Mouse (Mus musculus) limb, embryonic 14.5 days (tissue): ENCODE measurements around the gene Olfr1198. TPM values are rescaled to one million over a fixed set of nuclear protein-coding genes. Genes with fewer than 3 reads are reported as not detected.

Source experiments
- ATAC-seq: fragments of 200-750 bp; cut with Nextera tagmentation; 2 replicates; pipeline ENCODE4 v1.8.0; 2017; ENCODE audit warnings: low read depth, moderate number of reproducible peaks, moderate TSS enrichment; ENCODE audit not compliant: low FRiP score
- DNase-seq: peaks from one replicate; pipeline ENCODE4 v3.0.0-alpha.2; 2015; ENCODE audit warnings: low spot score
- H3K27ac ChIP-seq: fragments of 300-500 bp; sonication (generic); replicated peaks from 2 replicates; pipeline ENCODE4 v1.5.1; 2014; ENCODE audit warnings: low read depth, mild to moderate bottlenecking, low read length, moderate library complexity, mixed read lengths
- H3K27me3 ChIP-seq: fragments of 300-500 bp; sonication (generic); 2 replicates; pipeline ENCODE4 v1.6.1; 2014; ENCODE audit warnings: low read length, mixed read lengths; ENCODE audit not compliant: control insufficient read depth, insufficient read depth
- H3K36me3 ChIP-seq: fragments of 300-500 bp; sonication (generic); 2 replicates; pipeline ENCODE4 v1.6.1; 2014; ENCODE audit warnings: mild to moderate bottlenecking, low read length, moderate library complexity, mixed read lengths; ENCODE audit not compliant: control insufficient read depth, insufficient read depth
- H3K4me1 ChIP-seq: fragments of 300-500 bp; sonication (generic); 2 replicates; pipeline ENCODE4 v1.6.1; 2014; ENCODE audit warnings: antibody characterized with exemption, low read length, mixed read lengths; ENCODE audit not compliant: control insufficient read depth, insufficient read depth
- H3K4me2 ChIP-seq: fragments of 300-500 bp; sonication (generic); replicated peaks from 2 replicates; pipeline ENCODE4 v1.6.1; 2014; ENCODE audit warnings: low read depth, mild to moderate bottlenecking, low read length, moderate library complexity; ENCODE audit not compliant: severe bottlenecking
- H3K4me3 ChIP-seq: fragments of 300-500 bp; sonication (generic); replicated peaks from 2 replicates; pipeline ENCODE4 v1.5.1; 2014; ENCODE audit warnings: low read length
- H3K9ac ChIP-seq: fragments of 300-500 bp; sonication (generic); 2 replicates; pipeline ENCODE4 v1.6.1; 2014; ENCODE audit warnings: mild to moderate bottlenecking, low read depth, low read length, moderate library complexity; ENCODE audit not compliant: severe bottlenecking
- H3K9me3 ChIP-seq: fragments of 300-500 bp; sonication (generic); 2 replicates; pipeline ENCODE4 v1.6.1; 2016; ENCODE audit warnings: low read length; ENCODE audit not compliant: control insufficient read depth
- POLR2A ChIP-seq: fragments of 200-500 bp; IDR thresholded peaks from 2 replicates; pipeline ENCODE4 v1.8.0; 2012; ENCODE audit warnings: inconsistent platforms, mild to moderate bottlenecking, moderate library complexity, borderline replicate concordance; ENCODE audit not compliant: insufficient read depth, insufficient read length; ENCODE audit errors: extremely low read depth
- WGBS: fragments of 180-500 bp; shearing (Covaris S2); extraction: QIAGEN DNeasy Blood & Tissue Kit; methylation state at CpG from one replicate; pipeline ENCODE4 v1.1.7; 2014; 5-methylcytosine and 5-hydroxymethylcytosine counted together
- polyA plus RNA-seq, 2 experiments: library from polyadenylated mRNA; depleted of rRNA in 1 of 2; stranded (reverse) in 1 of 2; unstranded in 1 of 2; fragments of >200 nt; fragmentation: Nextera tagmentation in 1 of 2; extraction: Ambion mirVana in 1 of 2; gene quantifications; 2 replicates each; pipeline versions ENCODE4 v1.2.1 to v1.2.3; 2012 to 2014

The Olfr1198 gene
- polyA plus RNA-seq (2012; rRNA removed) (not detected in 2 replicates), polyA plus RNA-seq (2014; fragmentation: Nextera tagmentation; extraction: Ambion mirVana) (not detected in 2 replicates)

DNA sequence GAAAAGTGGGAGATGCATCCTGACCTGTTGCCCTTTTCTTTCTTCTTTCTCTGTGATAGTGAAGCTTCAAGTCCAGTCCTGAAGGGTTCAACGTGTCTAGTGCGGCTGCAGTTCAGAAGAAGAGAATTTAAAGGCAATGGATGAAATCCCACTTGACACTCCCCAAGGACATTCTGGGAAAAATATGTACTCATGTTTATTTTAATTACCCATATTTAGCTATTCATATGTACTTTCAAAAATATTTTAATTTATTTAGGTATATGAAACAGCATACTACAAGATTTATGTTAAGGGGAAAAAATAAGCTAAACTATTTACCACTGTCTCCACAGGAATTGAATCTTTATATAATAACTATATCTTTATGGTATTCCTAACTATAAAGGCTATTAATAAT lies at the start of gene Olfr1198:
Gene Olfr1198 (minus strand): TSS at position 101 of the 400 bp plus-strand sequence.
- no peak for TF ChIP-seq POLR2A
- Histone ChIP-seq H3K9ac (no peak within 1 kb of the TSS), H3K36me3 (no peaks in the 10 kb centered on the region), H3K4me2 (no peak within 1 kb of the TSS), H3K4me3 (no peak within 1 kb of the TSS), H3K27me3 (no peaks in the 10 kb centered on the region), H3K27ac (no peak within 1 kb of the TSS), H3K4me1 (no peaks in the 10 kb centered on the region), H3K9me3 (no peaks in the 10 kb centered on the region)
- DNase-seq, result no peak
- 93% methylated on average over 2 of the region's 2 CpGs for WGBS
- ATAC-seq, result no peak

DNA sequence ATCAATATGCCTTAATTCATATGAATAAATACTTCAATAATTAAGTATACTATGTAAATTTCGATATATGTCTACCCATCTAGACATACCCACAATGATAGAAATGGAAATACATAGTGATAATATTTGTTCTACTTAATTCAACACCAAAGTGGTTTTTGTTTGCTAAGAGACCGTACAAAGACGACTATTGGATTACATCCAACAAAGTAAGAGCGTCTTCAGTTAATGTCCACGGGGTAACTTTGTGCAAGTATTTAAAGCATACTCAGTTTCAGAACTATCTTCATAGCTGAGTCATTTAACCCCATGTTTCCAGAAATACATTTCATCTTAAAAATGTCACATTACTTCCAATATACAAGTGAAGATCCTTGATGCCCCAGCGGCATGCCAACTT lies 41.6 kb upstream of the Olfr1198 start, which contains the start of gene Olfr1201:
Gene Olfr1201 (plus strand): TSS at position 301 of the 400 bp plus-strand sequence.
- H3K4me2 ChIP-seq, result no peak within 1 kb of the TSS
- no peaks in the 10 kb centered on the region for H3K27me3 ChIP-seq
- H3K36me3 ChIP-seq, result no peaks in the 10 kb centered on the region
- H3K4me3 ChIP-seq, result no peak within 1 kb of the TSS
- TF ChIP-seq POLR2A, result no peak
- H3K4me1 ChIP-seq, result no peaks in the 10 kb centered on the region
- H3K9me3 ChIP-seq, result no peaks in the 10 kb centered on the region
- DNase-seq (no peak), ATAC-seq (no peak)
- H3K27ac ChIP-seq, result no peak within 1 kb of the TSS
- 88% methylated on average over 6 of the region's 6 CpGs for WGBS
- no peak within 1 kb of the TSS for H3K9ac ChIP-seq

DNA sequence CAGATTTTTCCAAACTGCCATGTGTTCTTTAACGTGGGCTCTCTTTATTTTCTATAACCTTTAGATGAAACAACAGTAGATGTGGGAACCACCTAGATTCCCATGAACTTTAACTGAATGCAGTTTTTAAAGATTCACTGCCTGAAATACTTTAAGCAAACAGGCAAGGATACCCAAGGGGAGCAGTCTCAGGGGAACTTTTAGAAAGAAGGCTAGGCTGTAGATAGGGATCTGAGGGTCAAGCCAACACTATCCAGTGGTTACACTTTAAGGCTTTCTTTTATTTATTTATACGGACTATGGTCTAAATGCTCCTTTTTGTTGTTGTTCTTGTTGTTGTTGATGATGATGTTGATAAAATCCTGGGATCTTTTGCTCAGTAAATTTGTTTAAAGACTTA lies 19.2 kb upstream of the Olfr1198 start, which contains the start of gene Olfr1200:
Gene Olfr1200 (minus strand): TSS at position 101 of the 400 bp plus-strand sequence.
- no peak within 1 kb of the TSS for H3K4me2 ChIP-seq
- H3K9me3 ChIP-seq, result no peaks in the 10 kb centered on the region
- H3K27ac ChIP-seq, result no peak within 1 kb of the TSS
- H3K4me3 ChIP-seq, result no peak within 1 kb of the TSS
- ATAC-seq (no peak), DNase-seq (no peak)
- H3K36me3 ChIP-seq, result no peaks in the 10 kb centered on the region
- H3K9ac ChIP-seq, result no peak within 1 kb of the TSS
- H3K4me1 ChIP-seq, result no peaks in the 10 kb centered on the region
- TF ChIP-seq POLR2A, result no peak
- 81% methylated on average over 2 of the region's 2 CpGs for WGBS
- H3K27me3 ChIP-seq, result no peaks in the 10 kb centered on the region

DNA sequence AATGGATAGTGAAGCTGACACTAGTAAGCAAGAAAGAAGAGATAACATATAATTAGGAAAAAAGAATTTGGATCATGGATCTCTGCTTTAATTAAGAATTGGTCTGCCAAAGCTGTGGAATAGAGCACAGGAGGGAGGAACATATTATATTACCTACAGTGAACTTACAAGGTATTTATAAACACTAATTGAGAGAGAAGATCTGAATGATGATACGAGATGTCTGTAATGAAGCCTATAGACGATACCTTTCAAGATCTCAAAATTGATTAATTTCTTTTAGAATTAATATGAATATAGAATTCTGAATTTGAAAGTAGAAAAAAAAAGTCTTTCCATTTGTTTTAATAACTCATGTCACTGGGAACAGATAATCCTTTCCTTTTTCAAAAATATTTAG lies 9.2 kb upstream of the Olfr1198 start, which contains the start of gene Olfr1199:
Gene Olfr1199 (minus strand): TSS at position 101 of the 400 bp plus-strand sequence.
- no peaks in the 10 kb centered on the region for H3K9me3 ChIP-seq
- no peaks in the 10 kb centered on the region for H3K27me3 ChIP-seq
- 95% methylated on average over 2 of the region's 2 CpGs for WGBS
- no peak within 1 kb of the TSS for H3K9ac ChIP-seq
- no peaks in the 10 kb centered on the region for H3K36me3 ChIP-seq
- no peak for TF ChIP-seq POLR2A
- no peak for ATAC-seq
- no peak for DNase-seq
- no peak within 1 kb of the TSS for H3K4me3 ChIP-seq
- no peak within 1 kb of the TSS for H3K4me2 ChIP-seq
- no peaks in the 10 kb centered on the region for H3K4me1 ChIP-seq
- no peak within 1 kb of the TSS for H3K27ac ChIP-seq

DNA sequence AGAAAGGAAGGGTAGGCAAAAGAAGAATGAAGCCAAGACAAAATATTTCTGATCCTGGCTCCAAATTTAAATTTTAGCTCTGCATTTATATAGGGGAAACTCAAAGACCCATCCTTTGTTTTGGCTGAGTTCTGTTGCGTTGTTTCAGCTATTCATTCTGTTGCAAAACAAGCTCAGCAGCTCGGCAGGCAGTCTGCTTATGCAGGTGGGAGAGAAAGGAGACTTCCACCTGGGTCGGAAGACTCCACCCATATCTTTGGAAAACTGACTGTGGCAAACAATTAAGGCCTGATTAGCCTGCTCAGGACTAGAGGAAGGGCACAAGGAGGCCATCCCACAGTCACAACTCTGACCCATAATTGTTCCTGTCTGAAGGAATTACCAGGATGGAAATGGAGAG lies 7.8 kb downstream of the Olfr1198 start:
- Histone ChIP-seq H3K27me3 (no peaks in the 10 kb centered on the region), H3K9me3 (no peaks in the 10 kb centered on the region), H3K9ac (no peak overlapping the region), H3K36me3 (no peaks in the 10 kb centered on the region), H3K4me3 (no peak overlapping the region), H3K4me2 (no peak overlapping the region), H3K27ac (no peak overlapping the region), H3K4me1 (no peaks in the 10 kb centered on the region)
- DNase-seq, result no peak
- 84% methylated on average over 3 of the region's 3 CpGs for WGBS
- ATAC-seq, result no peak
- no peak for TF ChIP-seq POLR2A
